Mouse (Mus musculus): ENCODE measurements around the gene Hydin. TPM values are rescaled to one million over a fixed set of nuclear protein-coding genes. Genes with fewer than 3 reads are reported as not detected.
"Not testable (repeated sequence)": the region's sequence is repeated elsewhere in the genome, so short reads cannot be mapped to it uniquely, and the experiment has no call there.

Gene Hydin
- total RNA-seq, 4 experiments from 2014 or later, result 0.02 TPM; not detected in 1

DNA sequence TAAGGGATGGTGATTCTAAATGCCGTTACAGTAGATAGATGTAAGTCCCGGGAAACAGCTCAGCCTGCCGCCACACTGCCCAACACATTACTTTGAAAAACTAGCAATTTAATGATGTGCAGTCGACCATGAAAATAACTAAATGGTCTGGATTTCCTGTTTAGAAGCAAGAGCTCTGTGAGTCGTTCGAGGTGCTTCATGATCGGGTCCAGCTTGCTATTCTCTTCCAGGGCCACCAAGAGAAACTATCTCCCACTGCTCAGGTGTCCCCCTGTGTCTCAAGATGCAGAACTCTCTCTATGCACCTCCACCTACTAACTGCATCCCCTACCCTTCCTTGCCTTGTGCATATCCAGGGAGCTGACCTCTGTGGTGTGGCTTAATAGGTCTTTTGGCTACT lies 66.6 kb downstream of the Hydin start:
- no peak for DNase-seq (ENCODE audit: low spot score in 2 of 2)

DNA sequence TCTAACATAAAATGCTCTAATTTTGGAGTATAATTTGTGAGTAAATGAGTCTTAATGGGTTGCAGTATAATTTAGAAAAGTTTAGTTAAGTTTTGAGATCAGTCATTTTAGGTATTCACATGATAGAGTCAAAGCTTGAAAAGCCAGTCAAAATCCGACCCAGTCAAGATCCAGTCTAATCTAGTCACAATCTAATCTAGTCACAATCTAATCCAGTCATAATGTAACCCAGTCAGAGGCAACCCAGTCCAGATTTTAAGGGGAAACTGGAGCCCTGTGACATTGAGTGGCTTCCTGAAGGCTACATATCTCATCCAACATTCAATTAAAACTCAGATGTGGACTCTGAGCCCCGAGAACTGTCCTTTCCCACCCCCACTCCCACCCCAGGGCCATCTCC lies 72.7 kb downstream of the Hydin start:
- DNase-seq (ENCODE audit: low spot score in 2 of 2), result no peak

DNA sequence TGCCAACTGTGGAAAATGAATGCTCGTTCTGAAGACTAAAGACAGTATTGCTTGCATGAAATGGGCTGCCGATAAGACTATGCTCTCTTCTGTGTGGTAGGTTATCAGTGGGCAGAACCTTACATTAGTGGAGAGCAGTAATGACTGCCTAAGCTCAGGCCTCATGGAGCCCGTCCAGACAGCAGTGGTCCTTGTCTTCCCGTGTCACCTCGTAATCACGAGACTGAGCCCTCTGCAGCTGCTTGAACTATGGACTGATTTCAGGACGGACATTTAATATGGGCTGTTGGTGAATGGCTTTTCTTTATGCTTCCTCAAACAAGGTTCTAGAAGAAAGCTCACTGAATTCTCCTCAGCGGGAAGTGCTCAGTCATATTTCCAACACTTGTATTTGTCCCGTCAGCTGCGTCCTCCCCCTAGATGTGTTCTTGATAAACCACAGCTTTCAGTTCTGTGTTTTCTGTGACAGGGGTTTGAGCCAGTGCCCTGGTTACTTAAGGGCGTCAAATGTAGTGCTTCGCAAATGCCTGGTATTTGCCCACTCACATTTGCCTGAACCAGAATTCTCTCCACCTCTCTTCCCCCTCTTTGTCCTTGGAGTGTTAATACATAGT lies 73.4 kb downstream of the Hydin start:
- DNase-seq (ENCODE audit: low spot score in 2 of 2), result no peak

DNA sequence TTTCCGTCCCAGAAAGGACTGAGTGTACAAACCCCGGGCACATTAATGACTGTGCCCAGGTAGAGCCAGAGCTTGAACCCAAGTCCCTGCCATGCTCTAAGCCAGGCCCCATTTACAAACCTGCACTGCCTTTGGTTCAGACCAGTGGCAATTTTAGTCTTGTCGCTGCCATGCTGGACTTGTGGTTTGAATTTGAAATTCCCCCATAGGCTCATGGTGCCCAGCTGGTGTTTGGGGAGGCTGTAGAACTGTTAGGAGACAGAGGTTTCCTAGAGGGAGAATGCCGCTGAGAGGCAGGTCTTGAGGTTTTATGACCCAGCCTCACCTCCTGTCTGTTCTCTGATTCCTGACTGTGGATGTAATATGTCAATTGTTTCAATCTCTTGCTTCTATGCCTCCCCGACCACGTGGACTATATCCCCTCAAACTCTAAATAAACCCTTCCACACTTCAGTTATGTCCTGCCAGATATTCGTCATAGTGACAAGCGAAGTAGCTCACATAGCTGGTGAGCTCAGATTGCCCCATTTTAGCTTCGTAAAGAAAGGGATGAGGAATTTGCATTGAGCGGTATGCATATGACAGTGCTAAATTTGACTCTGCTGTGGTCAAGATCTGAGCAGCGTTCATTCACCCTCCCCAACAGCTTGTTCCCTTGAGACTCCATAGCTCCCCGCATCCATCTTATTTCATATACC lies 79.1 kb downstream of the Hydin start:
- DNase-seq (ENCODE audit: low spot score in 2 of 2), result no peak

DNA sequence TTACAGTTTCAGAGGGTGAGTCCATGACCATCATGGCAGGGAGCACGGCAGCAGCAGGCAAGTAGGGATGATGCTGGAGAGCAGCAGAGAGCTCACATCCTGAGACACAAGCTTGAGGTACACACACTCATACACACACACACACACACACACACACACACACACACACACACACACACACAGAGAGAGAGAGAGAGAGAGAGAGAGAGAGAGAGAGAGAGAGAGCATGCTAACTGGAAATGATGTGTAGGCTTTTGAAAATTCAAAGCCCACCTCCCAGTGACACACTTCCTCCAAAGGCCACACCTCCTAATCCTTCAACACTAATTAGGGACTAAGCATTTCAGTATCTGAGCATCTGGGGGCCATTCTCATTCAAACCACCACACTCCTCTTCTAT lies 80.1 kb downstream of the Hydin start:
- DNase-seq (ENCODE audit: low spot score in 2 of 2), result no peak

DNA sequence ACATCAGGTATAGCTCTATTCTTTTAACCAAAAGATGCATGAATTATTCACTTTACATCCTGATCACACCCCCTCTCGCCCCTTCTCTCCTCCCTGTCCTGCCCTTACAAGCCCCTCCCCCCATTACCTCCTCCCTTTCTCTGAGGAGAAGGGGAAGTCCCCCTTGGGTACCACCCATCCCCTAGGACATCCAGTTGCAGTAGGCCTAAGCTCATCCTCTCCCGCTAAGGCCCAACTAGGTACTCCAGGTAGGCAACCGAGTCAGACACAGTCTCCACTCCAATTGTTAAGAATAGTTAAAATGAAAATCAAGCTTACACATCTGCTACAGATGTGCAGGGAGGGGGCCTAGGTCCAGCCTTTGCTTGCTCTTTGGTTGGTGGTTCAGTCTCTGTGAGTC lies 83.9 kb downstream of the Hydin start:
- DNase-seq (ENCODE audit: low spot score in 2 of 2), result no peak

DNA sequence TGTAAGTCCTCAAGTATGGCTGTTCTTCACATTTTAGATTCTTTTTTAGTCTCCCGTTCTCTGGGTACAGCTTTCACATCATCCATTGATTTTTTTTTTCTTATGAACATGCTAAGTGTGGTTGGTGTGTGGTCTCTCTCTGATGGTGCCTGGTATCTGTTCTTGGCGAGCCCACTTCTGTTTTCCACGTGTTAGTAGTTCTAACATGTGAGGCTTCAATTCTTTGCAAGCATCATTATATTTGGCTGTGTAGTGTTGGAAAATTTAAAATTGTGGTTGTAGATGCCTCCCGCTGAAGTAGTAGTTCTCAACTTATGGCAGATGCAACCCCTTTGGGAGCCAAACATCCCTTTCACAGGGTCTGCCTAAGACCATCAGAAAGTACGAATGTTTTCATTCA lies 85.1 kb downstream of the Hydin start:
- DNase-seq (ENCODE audit: low spot score in 2 of 2), result no peak

DNA sequence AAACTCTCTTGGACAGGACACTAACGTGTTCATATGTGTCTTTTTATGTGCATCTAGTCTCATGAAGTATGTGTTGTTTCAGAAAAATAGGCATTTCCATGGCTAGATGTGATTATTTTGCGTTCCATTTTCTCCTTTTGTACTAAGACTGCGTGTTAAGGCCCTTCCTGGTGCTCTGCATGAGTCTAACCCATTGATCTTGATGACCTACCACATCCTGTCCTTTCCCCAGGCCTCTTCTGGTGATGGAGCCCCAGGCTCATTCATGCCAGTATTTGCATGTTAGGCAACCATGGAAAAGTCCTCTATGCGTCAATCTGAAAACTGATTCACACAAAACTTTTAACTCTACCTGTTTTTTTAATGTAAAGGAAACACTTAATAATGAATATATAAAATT lies 96.2 kb downstream of the Hydin start:
- DNase-seq (ENCODE audit: low spot score in 2 of 2), result no peak

DNA sequence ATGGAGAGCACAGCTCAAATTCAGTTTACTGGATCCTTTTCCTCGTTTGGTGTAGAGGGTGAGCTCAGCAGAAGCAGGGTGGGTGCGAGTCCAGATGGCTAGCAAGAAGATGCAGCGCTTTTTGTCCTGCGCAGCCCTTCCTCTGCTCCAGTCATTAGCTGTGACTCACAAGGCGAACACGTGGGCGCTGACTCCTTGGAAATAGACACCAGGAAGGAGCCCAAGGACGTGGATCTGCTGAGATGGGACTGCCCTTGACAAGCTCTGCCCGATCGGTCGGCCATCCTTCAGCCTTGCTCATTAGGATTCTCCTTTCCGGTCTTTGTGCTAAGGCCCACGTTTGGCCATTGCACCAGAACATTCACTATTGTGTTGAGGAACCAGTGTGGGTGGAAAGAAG lies 106.1 kb downstream of the Hydin start:
- no peak for DNase-seq (ENCODE audit: low spot score in 2 of 2)

DNA sequence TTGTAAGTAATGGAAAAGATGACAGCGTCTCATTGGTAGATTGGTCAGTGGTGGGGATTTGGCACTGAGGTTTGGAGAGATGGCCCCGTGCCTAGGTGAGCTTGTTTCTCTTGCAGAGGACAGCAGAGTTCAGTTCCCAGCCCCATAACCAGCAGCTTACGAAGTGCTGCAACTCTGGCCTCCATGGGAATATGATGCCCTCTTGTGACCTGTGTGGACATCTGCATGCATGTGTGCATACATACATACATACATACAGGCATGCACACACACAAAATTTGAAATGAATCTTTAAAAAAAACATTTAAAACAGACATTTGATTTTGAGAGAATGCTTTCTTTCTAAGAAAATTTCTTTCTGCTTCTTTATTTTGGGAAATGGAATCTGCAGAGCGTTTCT lies 106.9 kb downstream of the Hydin start:
- DNase-seq (ENCODE audit: low spot score in 2 of 2), result no peak

DNA sequence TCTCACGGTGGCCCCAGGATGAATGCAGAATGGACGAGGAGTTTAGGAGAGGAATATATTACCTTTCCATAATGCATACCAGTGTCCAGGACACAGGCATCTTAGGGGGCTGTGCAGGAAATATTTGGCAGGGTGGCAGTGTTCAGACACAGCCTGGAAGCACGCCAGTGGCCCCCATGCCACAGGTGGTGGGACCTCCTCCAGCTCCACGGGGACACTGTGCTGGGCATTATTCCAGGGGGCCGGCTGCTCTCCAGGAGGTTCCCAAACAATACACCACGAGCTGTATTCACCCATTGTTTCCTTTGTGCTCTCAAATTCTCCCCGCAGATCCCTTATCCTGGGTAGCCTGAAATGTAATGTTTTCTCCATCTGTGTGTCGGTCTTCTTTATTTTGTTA lies 116.0 kb downstream of the Hydin start:
- no peak for DNase-seq (ENCODE audit: low spot score in 2 of 2)

DNA sequence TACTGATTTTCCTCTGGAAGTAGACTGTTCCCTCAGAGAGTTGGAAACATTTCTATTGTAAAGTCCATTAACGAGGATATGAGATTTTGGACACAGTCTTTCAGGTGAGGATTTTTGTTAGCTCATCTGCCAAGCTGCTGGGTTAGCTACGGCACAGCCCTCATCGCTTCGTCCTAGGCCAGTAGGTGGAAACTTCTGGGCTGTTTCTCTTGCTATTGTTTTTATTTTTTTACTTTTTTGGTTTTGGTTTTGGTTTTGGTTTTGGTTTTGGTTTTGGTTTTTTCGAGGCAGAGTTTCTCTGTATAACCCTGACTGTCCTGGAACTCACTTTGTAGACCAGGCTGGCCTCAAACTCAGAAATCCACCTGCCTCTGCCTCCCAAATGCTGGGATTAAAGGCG lies 117.9 kb downstream of the Hydin start:
- DNase-seq (ENCODE audit: low spot score in 2 of 2), result not testable (repeated sequence)

DNA sequence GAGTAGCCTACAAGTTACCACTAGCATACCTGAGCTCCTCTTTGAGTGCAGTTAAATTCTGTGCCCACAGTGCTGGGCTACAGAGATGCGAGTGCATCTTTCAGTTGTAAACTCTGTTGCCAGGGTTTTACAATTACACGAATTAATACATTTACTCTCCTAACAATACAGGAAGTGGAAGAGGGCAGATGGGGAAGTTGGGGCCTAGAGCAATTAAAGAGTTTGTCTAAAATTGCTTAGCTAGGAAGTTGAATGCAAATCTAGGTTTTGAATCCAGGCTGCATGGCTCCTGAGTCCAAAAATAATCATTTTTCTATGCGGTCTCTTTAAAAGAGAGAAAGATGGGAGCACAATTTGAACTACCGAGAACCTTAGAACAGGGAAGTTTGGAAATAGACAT lies 128.9 kb downstream of the Hydin start:
- DNase-seq (ENCODE audit: low spot score in 2 of 2), result no peak

DNA sequence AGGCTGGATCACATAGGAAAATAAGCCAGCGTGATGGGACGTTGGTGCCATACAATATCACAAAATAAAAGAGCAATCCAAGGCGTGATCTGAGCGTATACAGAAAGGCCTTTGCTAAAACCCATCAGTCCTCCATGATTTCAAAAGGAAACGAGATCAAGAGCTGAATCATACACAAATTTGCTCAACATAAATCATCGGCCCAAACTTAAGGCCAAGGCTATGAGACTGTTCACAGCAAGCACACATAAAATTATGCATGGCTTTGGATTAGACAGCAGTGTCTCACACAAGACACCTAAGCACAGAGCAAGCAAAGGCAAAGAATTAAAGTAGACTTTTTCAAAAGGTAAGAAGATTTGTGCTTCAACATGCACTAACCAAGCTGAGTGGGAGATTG lies 133.8 kb downstream of the Hydin start:
- no peak for DNase-seq (ENCODE audit: low spot score in 2 of 2)

DNA sequence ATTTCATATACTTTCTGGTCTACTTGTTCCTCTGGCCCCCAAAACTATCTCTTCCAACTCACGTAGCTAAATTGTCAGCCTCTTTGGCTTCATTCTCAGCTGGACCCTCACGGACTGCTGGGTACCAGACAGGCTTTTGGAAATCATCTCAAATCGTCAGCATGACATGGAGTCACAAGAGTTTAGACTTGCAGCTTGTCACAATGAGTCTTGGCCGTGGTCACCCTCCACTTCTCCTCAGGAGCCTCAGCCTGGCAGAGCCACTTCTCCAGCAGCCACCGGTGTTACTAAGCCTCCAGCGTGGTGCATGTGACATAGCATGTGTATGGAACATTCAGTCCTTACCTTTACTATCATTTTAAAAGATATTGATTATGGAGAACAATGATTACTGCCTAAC lies 135.5 kb downstream of the Hydin start:
- no peak for DNase-seq (ENCODE audit: low spot score in 2 of 2)

DNA sequence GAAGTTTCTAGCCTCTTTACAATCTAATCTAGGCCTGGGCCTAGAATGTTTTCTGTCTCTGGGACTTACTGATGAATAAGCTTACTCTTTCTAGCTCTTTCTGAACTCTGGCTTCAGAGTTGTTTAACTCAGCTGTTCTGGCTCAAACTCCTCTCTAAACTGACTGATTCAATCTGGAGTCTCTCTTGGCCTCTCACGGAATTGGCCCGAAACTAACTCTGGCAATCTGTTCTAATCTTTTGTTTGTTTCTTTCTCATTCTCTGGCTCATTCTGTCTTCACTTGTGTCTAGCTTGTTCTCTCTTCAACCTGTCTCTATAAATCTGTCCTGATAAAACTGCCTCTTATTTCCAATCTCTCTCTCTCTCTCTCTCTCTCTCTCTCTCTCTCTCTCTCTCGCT lies 137.7 kb downstream of the Hydin start:
- DNase-seq (ENCODE audit: low spot score in 2 of 2), result no peak

DNA sequence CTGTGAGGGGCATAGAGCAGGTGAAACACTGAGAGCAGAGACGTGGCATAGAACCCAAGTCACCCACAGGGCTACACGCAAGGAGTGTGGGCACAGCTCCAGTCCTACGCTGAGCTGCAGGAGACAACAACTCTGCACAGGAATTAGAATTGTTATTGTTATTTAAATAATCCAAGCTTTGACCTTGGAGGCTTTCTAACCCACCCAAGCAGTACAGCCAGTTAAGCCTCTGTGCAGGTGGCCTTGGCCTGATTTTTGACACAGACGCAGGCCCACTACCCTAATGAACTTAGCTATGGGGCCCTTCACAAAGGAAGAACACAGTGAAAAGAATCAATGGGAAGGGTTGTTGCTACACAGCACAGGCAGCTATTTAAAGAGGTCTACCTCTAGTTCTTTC lies 148.3 kb downstream of the Hydin start:
- no peak for DNase-seq (ENCODE audit: low spot score in 2 of 2)

DNA sequence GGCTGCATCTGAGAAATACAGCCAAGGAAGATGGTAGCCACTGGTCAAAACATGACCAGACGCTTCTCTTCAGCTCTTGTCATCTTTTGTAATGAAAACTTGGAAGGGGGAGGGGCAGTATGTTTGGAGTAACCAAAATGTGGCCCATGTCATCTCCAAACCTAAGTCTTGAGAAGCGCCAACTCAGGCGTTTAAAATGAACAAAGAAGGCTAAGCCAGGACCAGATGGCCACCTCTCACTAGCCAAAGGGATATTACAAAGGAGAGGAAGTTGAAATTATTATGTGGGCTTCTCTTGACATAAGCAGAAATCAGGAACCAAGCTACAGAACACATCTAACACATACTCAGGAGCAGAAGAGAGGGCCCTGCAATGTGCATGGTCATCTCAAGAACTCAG lies 150.2 kb downstream of the Hydin start:
- DNase-seq (ENCODE audit: low spot score in 2 of 2), result no peak

DNA sequence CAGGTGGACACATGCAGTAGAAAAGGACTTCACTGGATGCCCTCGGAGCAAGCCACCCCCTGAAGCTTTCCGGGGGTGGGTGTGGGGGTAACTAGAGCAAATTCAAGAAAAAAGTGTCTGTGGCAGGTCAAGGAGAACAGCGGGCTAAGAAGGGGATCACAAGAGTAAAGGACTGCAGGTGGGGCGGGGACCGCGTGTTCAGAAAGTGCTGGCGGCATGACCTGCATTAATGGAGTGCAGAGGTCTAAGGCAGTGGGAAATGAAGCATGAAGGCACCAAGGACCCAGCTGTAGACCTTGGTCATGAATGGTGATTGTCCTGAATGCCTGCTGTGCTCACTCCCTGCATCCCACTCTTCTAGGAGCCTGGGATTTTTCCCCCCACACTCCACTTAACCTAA lies 151.0 kb downstream of the Hydin start:
- DNase-seq (ENCODE audit: low spot score in 2 of 2), result no peak

DNA sequence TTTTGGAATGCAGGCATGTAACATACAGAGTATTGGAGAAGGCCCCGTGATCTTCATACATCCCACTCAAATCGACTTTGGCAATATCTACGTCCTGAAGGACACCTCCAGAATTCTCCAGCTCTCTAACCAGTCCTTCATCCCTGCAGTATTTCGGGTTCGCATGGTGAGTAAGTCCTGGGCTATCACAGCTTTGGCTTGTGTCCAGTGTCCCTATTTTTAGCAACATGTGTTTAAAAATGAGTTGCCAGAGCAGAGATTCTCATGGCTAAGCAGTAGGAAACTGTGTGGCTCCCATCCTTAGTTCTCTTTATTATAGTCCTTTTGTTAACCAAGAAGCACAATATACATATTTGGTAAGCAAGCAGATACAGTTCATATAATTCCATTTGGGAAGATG lies 152.9 kb downstream of the Hydin start:
- no peak for DNase-seq (ENCODE audit: low spot score in 2 of 2)

DNA sequence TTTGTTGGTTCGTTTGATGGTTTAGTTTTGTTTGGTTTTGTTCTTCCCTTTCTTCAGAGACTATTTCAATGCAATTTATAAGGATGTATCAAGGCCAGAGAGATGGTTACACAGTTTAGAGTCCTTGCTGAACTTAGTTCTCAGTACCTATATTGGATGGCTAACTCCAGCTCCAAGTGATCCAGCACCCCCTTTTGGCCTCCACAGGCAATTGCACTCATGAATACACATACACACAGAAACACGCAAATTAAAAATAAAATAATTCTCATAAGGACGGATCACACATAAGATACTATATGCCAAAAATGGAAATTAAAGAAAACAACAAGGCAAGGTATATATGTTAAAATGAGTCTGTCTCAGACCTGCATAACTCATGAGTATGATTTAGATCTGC lies 153.4 kb downstream of the Hydin start:
- DNase-seq (ENCODE audit: low spot score in 2 of 2), result no peak

DNA sequence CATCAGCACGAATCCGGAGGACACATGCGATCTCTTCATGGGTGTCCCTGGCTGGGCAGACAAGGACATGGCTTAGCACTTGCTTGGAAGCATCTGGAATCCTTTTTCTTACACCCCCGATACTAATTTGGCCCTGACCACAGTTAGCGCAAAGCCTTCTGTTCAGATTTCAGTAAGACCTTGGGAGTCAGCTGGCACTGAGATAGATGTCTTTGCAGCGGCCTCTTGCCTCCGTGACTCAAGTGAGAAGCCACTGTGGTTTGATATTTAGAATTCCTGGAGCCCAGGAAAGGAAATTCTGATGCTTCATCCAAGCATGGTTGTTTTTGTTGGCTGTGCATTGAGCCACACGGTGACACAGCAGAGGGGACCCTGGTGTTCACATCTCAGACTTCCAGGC lies 157.4 kb downstream of the Hydin start:
- DNase-seq (ENCODE audit: low spot score in 2 of 2), result no peak

DNA sequence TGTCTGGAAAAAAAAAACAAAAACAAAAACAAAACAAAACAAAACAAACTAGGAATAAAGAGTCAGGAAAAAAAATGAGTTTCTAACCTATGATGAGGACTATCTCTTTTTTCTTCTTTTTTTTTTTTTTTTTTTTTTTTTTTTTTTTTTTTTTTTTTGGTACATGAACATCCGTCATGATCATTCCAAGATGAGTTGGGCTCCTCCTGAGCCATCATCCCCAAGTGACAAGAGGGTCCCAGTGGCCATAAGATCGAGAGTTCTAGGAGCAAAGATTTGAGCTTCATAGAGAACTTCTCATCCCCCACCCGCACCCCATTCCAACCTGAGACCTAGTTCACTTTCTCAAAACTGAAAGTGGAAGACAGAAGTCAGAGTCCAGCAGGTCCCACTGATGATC lies 164.6 kb downstream of the Hydin start:
- DNase-seq (ENCODE audit: low spot score in 2 of 2), result no peak

DNA sequence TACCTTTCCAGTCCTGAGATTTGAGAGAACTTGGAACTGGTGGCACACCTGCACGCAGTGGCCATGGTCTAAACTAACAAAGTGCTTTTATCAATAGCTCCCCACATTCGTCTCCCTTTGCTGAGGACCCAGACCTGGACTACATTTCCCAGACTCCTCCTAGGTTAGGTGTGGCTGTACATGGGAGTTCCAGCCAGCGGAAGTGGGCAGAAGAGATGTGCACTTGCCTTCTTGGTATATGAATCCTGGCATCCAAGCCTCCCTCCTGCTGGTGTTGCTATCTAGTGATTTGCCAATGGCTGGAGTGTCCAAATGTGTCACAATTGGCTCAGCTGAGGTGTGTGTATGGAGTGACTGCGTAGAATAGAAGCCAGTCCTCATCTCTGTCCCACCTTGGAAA lies 173.8 kb downstream of the Hydin start:
- no peak for DNase-seq (ENCODE audit: low spot score in 2 of 2)
